Mouse (Mus musculus) thymus, adult 2 months (tissue): ENCODE results near the gene Pip4k2a.

Source experiments
- CTCF ChIP-seq: fragments of 200-500 bp; IDR thresholded peaks from 2 replicates; pipeline ENCODE4 v1.5.1; 2012; ENCODE audit warnings: mild to moderate bottlenecking, control low read depth, low read length, moderate library complexity, borderline replicate concordance; ENCODE audit not compliant: control insufficient read depth, poor library complexity, insufficient read depth; ENCODE audit errors: extremely low read depth
- POLR2A ChIP-seq: fragments of 200-500 bp; IDR thresholded peaks from 2 replicates; pipeline ENCODE4 v1.6.1; 2012; ENCODE audit warnings: mild to moderate bottlenecking, low read length, control low read depth, moderate library complexity; ENCODE audit not compliant: control insufficient read depth, poor library complexity, insufficient read depth; ENCODE audit errors: extremely low read depth

- TF ChIP-seq CTCF (no peak), POLR2A (no peak)
Observed at GRCm38 (mm10) chr2:18903301-18904068, 94.4 kb downstream of the Pip4k2a start.
